Comparison of ENCODE assay signal across 9 mouse cellular contexts in genomic region chr11:106614339-106614645, GRCm38 (mm10). TPM values are rescaled to one million over a fixed set of nuclear protein-coding genes. Genes with fewer than 3 reads are reported as not detected.
DNase-seq lines count a peak whose midpoint lies in the region; ATAC-seq and TF ChIP-seq lines count a peak whose summit lies in the region.
"Had no signal": no experiment of that assay in that cellular context is flagged by ENCODE, and none has a peak within 500 bp of the region (broad histone marks: within the 10 kb centered on the region; RNA-seq: fewer than 3 reads in every experiment).

No protein-coding gene starts in this region.

- no peak for ATAC-seq in hindbrain, postnatal 0 days
- ATAC-seq in midbrain, embryonic 15.5 days (replicated peaks), result no peak

- H3K4me1 ChIP-seq in lung, adult 2 months (ENCODE audit: control insufficient read depth, insufficient read depth, low read length), result peaks cover 7% of the 10 kb centered on the region
- H3K4me1 ChIP-seq in hindbrain, postnatal 0 days (ENCODE audit: insufficient read depth, low read length), result peaks cover 10% of the 10 kb centered on the region
- peaks cover 18% of the 10 kb centered on the region for H3K4me1 ChIP-seq in midbrain, embryonic 15.5 days

- no peaks in the 10 kb centered on the region for H3K27me3 ChIP-seq in splenic B cell, adult 2 months (ENCODE audit: control insufficient read depth, insufficient read depth, low read length, poor library complexity, severe bottlenecking)
- H3K27me3 ChIP-seq in hindbrain, postnatal 0 days (ENCODE audit: insufficient read depth, low read length), result no peaks in the 10 kb centered on the region
- no peaks in the 10 kb centered on the region for H3K27me3 ChIP-seq in midbrain, embryonic 15.5 days (replicated peaks)

- H3K36me3 ChIP-seq in splenic B cell, adult 2 months (ENCODE audit: control insufficient read depth, insufficient read depth, low read length, poor library complexity, severe bottlenecking), result no peaks in the 10 kb centered on the region
- H3K36me3 ChIP-seq in hindbrain, postnatal 0 days (ENCODE audit: insufficient read depth, low read length), result no peaks in the 10 kb centered on the region
- H3K36me3 ChIP-seq in midbrain, embryonic 15.5 days (replicated peaks), result no peaks in the 10 kb centered on the region

- H3K27ac ChIP-seq in hindbrain, postnatal 0 days, result no peak overlapping the region
- H3K27ac ChIP-seq in midbrain, embryonic 15.5 days, result no peak overlapping the region
- H3K27ac ChIP-seq: kidney, postnatal 0 days had no signal

- H3K4me2 ChIP-seq in hindbrain, postnatal 0 days (ENCODE audit: low read depth, low read length), result no peak overlapping the region
- H3K4me2 ChIP-seq in midbrain, embryonic 15.5 days, result no peak overlapping the region

- H3K4me3 ChIP-seq in lung, adult 2 months (replicated peaks; ENCODE audit: extremely low read depth, low read depth, low read length), result no peak overlapping the region
- no peak overlapping the region for H3K4me3 ChIP-seq in hindbrain, postnatal 0 days (ENCODE audit: low read length)
- no peak overlapping the region for H3K4me3 ChIP-seq in midbrain, embryonic 15.5 days

- 24% methylated on average over 4 of the region's 4 CpGs for WGBS in lung, adult 2 months
- WGBS in large intestine, adult 2 months, result 16% methylated on average over 4 of the region's 4 CpGs
- 63% methylated on average over 4 of the region's 4 CpGs for WGBS in hindbrain, postnatal 0 days
- 85% methylated on average over 4 of the region's 4 CpGs for WGBS in midbrain, embryonic 15.5 days

- H3K9me3 ChIP-seq in hindbrain, postnatal 0 days (ENCODE audit: low read length), result no peaks in the 10 kb centered on the region
- no peaks in the 10 kb centered on the region for H3K9me3 ChIP-seq in midbrain, embryonic 15.5 days

- peak; percentile 26 for DNase-seq in cerebellum, adult 11 months
- DNase-seq in cerebellum, postnatal 36 days, result no peak
- DNase-seq in lung, adult 18-20 months, result peak; percentile 49 to 64
- no peak for DNase-seq in lung, adult 2 months
- DNase-seq in large intestine, adult 2 months (ENCODE audit: low read depth, low spot score), result peak; percentile 83
- DNase-seq in splenic B cell, adult 2 months (ENCODE audit: low read depth, low spot score), result peak; percentile 14
- DNase-seq in hindbrain, postnatal 0 days (ENCODE audit: low spot score), result no peak

- H3K9ac ChIP-seq in hindbrain, postnatal 0 days (replicated peaks; ENCODE audit: low read length), result no peak overlapping the region
- H3K9ac ChIP-seq in midbrain, embryonic 15.5 days, result no peak overlapping the region

- TF ChIP-seq CTCF in lung, adult 2 months (IDR thresholded peaks at IDR 0.05; ENCODE audit: insufficient read depth, low read length), result no peak
- no peak for TF ChIP-seq CTCF in hindbrain, postnatal 0 days (IDR thresholded peaks at IDR 0.05; ENCODE audit: low read depth)

- TF ChIP-seq POLR2A in lung, adult 2 months (IDR thresholded peaks at IDR 0.05; ENCODE audit: borderline replicate concordance, extremely low read depth, low read depth, low read length), result no peak

RNA-seq across cellular contexts. Expression of gene Tex2, which starts 1.1 kb away (rescaled TPM):
- polyA plus RNA-seq in lung, adult 2 months (2012; rRNA removed), result 12.6 and 15.1 TPM in 2 replicates
- 12.3 and 18.7 TPM in 2 replicates for polyA plus RNA-seq in large intestine, adult 2 months (2012; rRNA removed)
- total RNA-seq in hindbrain, postnatal 0 days (2014; rRNA removed), result 46.2 and 60.5 TPM in 2 replicates
- 30.0 and 30.8 TPM in 2 replicates for polyA plus RNA-seq in hindbrain, postnatal 0 days (2015; fragmentation: Nextera tagmentation; extraction: Ambion mirVana)
- 31.3 and 32.1 TPM in 2 replicates for polyA plus RNA-seq in midbrain, embryonic 15.5 days (2015; fragmentation: Nextera tagmentation; extraction: Ambion mirVana)

Comparison
In these comparisons a context has a peak if more than half of its experiments do, and no peak if none do; other contexts are left out.
1. DNase-seq: peak in cerebellum, adult 11 months (single experiment), lung, adult 18-20 months (2 of 2), large intestine, adult 2 months (single experiment) and splenic B cell, adult 2 months (single experiment); none in cerebellum, postnatal 36 days (0 of 2), lung, adult 2 months (single experiment) and hindbrain, postnatal 0 days (single experiment).